Mouse (Mus musculus): ENCODE results near the gene Zfp12. TPM values are rescaled to one million over a fixed set of nuclear protein-coding genes. Genes with fewer than 3 reads are reported as not detected.

Gene Zfp12
- polyA plus RNA-seq, 1 experiment from 2014 or later, result 21.4 TPM

- H3K9me3 ChIP-seq (replicated peaks; ENCODE audit: control insufficient read depth, low read length), result no peaks in the 10 kb centered on the region
- no peak overlapping the region for H3K4me3 ChIP-seq (ENCODE audit: low read depth, low read length)
- no peak overlapping the region for H3K4me2 ChIP-seq (ENCODE audit: low read depth, low read length)
- H3K36me3 ChIP-seq (replicated peaks; ENCODE audit: control insufficient read depth, insufficient read depth, low read depth, low read length), result peaks cover 6% of the 10 kb centered on the region
- H3K4me1 ChIP-seq (ENCODE audit: control insufficient read depth, insufficient read depth, low read length), result peaks cover 2% of the 10 kb centered on the region; the same call in 1 of the 2 replicates
- ATAC-seq (replicated peaks; ENCODE audit: insufficient number of reproducible peaks, low FRiP score, low TSS enrichment, low read depth), result no peak
- no peak overlapping the region for H3K27ac ChIP-seq (replicated peaks; ENCODE audit: low read depth, low read length)
- no peak for DNase-seq (ENCODE audit: low spot score)
- WGBS, result 82% methylated on average over 2 of the region's 2 CpGs
- no peak overlapping the region for H3K9ac ChIP-seq (replicated peaks; ENCODE audit: low read length)
- H3K27me3 ChIP-seq (ENCODE audit: control insufficient read depth, insufficient read depth, low read length), result peaks cover 39% of the 10 kb centered on the region
Measured at GRCm38 (mm10) chr5:143295330-143295729, 60.4 kb downstream of the Zfp12 start.

DNA sequence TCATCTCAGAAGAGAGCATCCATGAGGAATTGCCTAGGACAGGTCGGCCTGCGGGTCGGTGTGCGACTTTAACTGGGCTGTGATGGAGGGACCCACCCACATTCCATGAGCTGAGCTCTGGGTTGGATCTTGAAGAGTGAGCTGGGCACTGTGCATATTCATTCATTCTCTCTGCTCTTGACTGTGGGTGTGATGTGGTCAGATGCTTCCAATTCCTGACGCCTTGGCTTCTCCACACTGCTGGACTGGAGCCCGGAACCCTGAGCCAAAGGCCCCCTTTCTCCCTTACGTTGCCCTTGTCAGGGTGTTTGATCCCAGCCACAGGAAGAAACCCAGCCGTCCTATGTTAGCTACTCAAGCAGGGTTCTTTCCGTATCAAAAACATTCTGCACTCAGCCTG, 63.0 kb downstream of the Zfp12 start:
- Histone ChIP-seq H3K27me3 (ENCODE audit: control insufficient read depth, insufficient read depth, low read length) (peaks cover 16% of the 10 kb centered on the region), H3K9ac (replicated peaks; ENCODE audit: low read length) (no peak overlapping the region), H3K9me3 (replicated peaks; ENCODE audit: control insufficient read depth, low read length) (no peaks in the 10 kb centered on the region), H3K4me1 (ENCODE audit: control insufficient read depth, insufficient read depth, low read length) (no peaks in the 10 kb centered on the region), H3K4me2 (ENCODE audit: low read depth, low read length) (no peak overlapping the region), H3K4me3 (ENCODE audit: low read depth, low read length) (no peak overlapping the region), H3K27ac (replicated peaks; ENCODE audit: low read depth, low read length) (no peak overlapping the region), H3K36me3 (replicated peaks; ENCODE audit: control insufficient read depth, insufficient read depth, low read depth, low read length) (peaks cover 10% of the 10 kb centered on the region)
- 93% methylated on average over 9 of the region's 9 CpGs for WGBS
- no peak for DNase-seq (ENCODE audit: low spot score)
- ATAC-seq (replicated peaks; ENCODE audit: insufficient number of reproducible peaks, low FRiP score, low TSS enrichment, low read depth), result no peak

DNA sequence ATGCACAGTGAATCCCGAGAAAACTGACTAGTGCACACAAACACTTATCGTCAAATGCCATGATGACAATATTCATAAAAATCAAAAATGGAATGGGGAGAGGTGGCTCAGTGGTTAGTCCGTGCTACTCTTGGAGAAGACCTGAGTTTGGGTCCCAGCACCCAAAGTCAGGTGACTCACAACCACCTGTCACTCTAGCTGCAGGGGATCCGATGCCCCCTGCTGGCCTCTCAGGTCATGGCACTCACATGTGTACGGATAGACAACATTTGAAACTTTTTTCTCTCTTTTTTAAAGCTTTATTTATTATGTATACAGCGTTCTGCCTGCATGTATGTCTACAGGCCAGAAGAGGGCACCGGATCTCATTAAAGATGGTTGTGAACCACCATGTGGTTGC, 63.4 kb downstream of the Zfp12 start:
- no peak overlapping the region for H3K27ac ChIP-seq (replicated peaks; ENCODE audit: low read depth, low read length)
- no peaks in the 10 kb centered on the region for H3K4me1 ChIP-seq (ENCODE audit: control insufficient read depth, insufficient read depth, low read length)
- 94% methylated on average over 7 of the region's 7 CpGs for WGBS
- H3K9me3 ChIP-seq (replicated peaks; ENCODE audit: control insufficient read depth, low read length), result no peaks in the 10 kb centered on the region
- no peak overlapping the region for H3K9ac ChIP-seq (replicated peaks; ENCODE audit: low read length)
- no peak overlapping the region for H3K4me3 ChIP-seq (ENCODE audit: low read depth, low read length)
- DNase-seq (ENCODE audit: low spot score) (no peak), ATAC-seq (replicated peaks; ENCODE audit: insufficient number of reproducible peaks, low FRiP score, low TSS enrichment, low read depth) (no peak)
- H3K27me3 ChIP-seq (ENCODE audit: control insufficient read depth, insufficient read depth, low read length), result peaks cover 12% of the 10 kb centered on the region
- peaks cover 10% of the 10 kb centered on the region for H3K36me3 ChIP-seq (replicated peaks; ENCODE audit: control insufficient read depth, insufficient read depth, low read depth, low read length)
- no peak overlapping the region for H3K4me2 ChIP-seq (ENCODE audit: low read depth, low read length)

Other genes starting within 250 kb of the Zfp12 start
- 34.4 and 35.6 TPM in 2 replicates for gene Rnf216, start 122.2 kb upstream of the Zfp12 start, polyA plus RNA-seq (2014; fragmentation: Nextera tagmentation; extraction: Ambion mirVana)
- not detected in 2 replicates for gene Olfr718-ps1, start 87.6 kb upstream of the Zfp12 start, polyA plus RNA-seq (2014; fragmentation: Nextera tagmentation; extraction: Ambion mirVana)
- 9.7 and 12.0 TPM in 2 replicates for gene Rbak, start 54.4 kb upstream of the Zfp12 start, polyA plus RNA-seq (2014; fragmentation: Nextera tagmentation; extraction: Ambion mirVana)
- gene Spdye4b, start 54.1 kb upstream of the Zfp12 start, polyA plus RNA-seq (2014; fragmentation: Nextera tagmentation; extraction: Ambion mirVana), result not detected in 2 replicates
- not detected in 2 replicates for gene Spdye4a, start 8.3 kb upstream of the Zfp12 start, polyA plus RNA-seq (2014; fragmentation: Nextera tagmentation; extraction: Ambion mirVana)
- gene Zfp316, start 34.9 kb downstream of the Zfp12 start, polyA plus RNA-seq (2014; fragmentation: Nextera tagmentation; extraction: Ambion mirVana), result 2.1 and 2.2 TPM in 2 replicates
- gene Zfp853, start 58.5 kb downstream of the Zfp12 start, polyA plus RNA-seq (2014; fragmentation: Nextera tagmentation; extraction: Ambion mirVana), result not detected in 2 replicates
- 35.5 and 41.1 TPM in 2 replicates for gene E130309D02Rik, start 80.2 kb downstream of the Zfp12 start, polyA plus RNA-seq (2014; fragmentation: Nextera tagmentation; extraction: Ambion mirVana)
- gene Zdhhc4, start 94.1 kb downstream of the Zfp12 start, polyA plus RNA-seq (2014; fragmentation: Nextera tagmentation; extraction: Ambion mirVana), result 76.3 and 77.3 TPM in 2 replicates
- 0.36 and 0.59 TPM in 2 replicates for gene Grid2ip, start 122.2 kb downstream of the Zfp12 start, polyA plus RNA-seq (2014; fragmentation: Nextera tagmentation; extraction: Ambion mirVana)
- 246 and 261 TPM in 2 replicates for gene Kdelr2, start 168.7 kb downstream of the Zfp12 start, polyA plus RNA-seq (2014; fragmentation: Nextera tagmentation; extraction: Ambion mirVana)
- gene Daglb, start 229.4 kb downstream of the Zfp12 start, polyA plus RNA-seq (2014; fragmentation: Nextera tagmentation; extraction: Ambion mirVana), result 7.2 and 7.3 TPM in 2 replicates

All from embryonic facial prominence, embryonic 11.5 days (tissue).